Mouse (Mus musculus) stomach, adult 2 months (tissue): ENCODE results near the gene Pttg1. TPM values are rescaled to one million over a fixed set of nuclear protein-coding genes. Genes with fewer than 3 reads are reported as not detected.

ENCODE experiments used
- polyA plus RNA-seq: library from polyadenylated mRNA; depleted of rRNA; stranded (reverse); fragments of >200 nt; gene quantifications from 2 replicates; pipeline ENCODE4 v1.2.3, GENCODE M21; 2012; rRNA removed

Gene Pttg1
- polyA plus RNA-seq = 2.7 and 5.8 TPM in 2 replicates

GRCm38 (mm10) chr11:43425824-43426413, at the start of gene Pttg1:
Gene Pttg1, minus strand, starts transcription at chr11:43426251.

GRCm38 (mm10) chr11:43474225-43474774, 48.2 kb upstream of the Pttg1 start, which contains the start of gene C1qtnf2:
Gene C1qtnf2, plus strand, starts transcription at chr11:43474276.

GRCm38 (mm10) chr11:43433254-43434023, 7.4 kb upstream of the Pttg1 start, which contains the start of gene Slu7:
Gene Slu7, plus strand, starts transcription at chr11:43433744.

Other genes with a start within 250 kb of the Pttg1 start
- gene Slu7, start 7.5 kb upstream of the Pttg1 start, polyA plus RNA-seq = 0.56 and 0.78 TPM in 2 replicates
- 4.7 and 5.0 TPM in 2 replicates for gene C1qtnf2, start 48.0 kb upstream of the Pttg1 start, polyA plus RNA-seq
- gene Ccnjl, start 102.5 kb upstream of the Pttg1 start, polyA plus RNA-seq = 0.71 and 0.87 TPM in 2 replicates
- 0.03 and 0.23 TPM in 2 replicates for gene 4933415A04Rik, start 160.8 kb upstream of the Pttg1 start, polyA plus RNA-seq
- not detected in 2 replicates for gene Fabp6, start 175.3 kb upstream of the Pttg1 start, polyA plus RNA-seq